Mouse (Mus musculus) layer of hippocampus, adult 18-20 months (tissue): ENCODE data around the gene H1foo. TPM values are rescaled to one million over a fixed set of nuclear protein-coding genes. Genes with fewer than 3 reads are reported as not detected.

ENCODE experiments used
- DNase-seq, 2 experiments: peaks; one replicate each; pipeline ENCODE4 v3.0.0; 2022; ENCODE audit warnings: low spot score in 2 of 2
- total RNA-seq, 2 experiments: library from RNA; stranded (reverse); gene quantifications; 2 replicates each; pipeline ENCODE4 v1.2.3; 2021

H1foo gene
- total RNA-seq, 2 experiments from 2014 or later, result not detected

DNA sequence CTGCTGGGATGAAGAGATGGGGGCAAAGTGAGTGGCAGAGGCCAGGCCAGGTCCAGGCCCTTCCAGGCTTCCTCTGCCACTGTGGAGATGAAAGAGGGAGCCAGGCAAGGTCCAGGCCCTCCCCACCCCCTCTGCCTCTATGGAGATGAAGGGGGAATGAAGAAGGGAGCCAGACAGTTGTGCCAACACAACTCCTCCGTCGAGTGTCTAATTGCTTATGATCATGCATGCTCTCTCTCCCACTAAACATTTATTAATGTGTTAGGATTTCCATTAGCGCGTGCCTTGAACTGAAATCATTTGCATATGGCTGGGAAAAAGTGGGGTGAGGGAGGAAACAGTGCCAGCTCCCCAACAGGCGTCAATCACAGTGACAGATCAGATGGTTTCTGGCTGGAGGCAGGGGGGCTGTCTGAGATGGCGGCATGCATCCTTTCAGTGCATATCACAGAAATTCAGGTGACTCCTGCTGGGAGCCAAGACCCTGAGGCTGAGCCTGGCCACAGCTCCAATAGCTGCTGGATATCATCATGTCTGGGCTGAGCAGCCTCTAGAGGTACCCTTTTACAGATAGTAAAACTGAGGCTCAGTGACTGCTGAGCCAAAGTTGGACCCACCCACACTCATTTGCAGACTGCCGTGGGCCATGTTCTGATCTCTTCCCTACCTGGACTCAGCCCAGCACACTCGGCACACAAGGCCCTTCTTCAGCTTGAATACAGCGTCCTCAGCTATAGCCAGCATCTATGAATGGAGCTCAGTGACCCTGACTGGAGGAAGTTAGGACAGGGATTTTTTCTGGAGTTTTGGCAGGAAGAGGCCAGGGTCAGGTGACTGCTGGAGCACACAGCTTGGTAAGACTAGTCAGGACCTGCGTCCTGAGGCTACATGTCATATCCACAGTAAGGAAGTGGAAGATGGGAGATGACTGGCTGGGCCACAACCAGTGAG is 17.2 kb upstream of the H1foo start:
- DNase-seq, result no peak

DNA sequence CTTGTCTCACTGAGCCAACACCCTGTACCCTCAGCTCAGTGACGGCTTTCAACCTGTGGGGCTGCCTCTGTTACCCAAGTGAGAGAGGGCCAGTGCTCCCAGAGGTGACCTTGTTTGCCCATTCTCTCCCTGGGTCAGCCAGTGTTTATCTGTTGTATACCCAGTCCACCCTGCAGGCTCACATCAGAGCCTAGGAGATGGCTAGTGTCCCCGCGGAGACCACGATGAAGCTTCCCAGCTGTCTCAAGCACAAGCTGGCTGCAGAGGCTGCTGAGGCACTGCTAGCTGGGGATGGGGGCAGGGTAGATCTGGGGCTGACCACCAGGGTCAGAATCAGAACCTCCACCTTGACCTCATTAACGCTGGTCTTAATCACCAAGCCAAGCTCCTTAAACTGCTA is 14.7 kb upstream of the H1foo start:
- DNase-seq, result no peak

DNA sequence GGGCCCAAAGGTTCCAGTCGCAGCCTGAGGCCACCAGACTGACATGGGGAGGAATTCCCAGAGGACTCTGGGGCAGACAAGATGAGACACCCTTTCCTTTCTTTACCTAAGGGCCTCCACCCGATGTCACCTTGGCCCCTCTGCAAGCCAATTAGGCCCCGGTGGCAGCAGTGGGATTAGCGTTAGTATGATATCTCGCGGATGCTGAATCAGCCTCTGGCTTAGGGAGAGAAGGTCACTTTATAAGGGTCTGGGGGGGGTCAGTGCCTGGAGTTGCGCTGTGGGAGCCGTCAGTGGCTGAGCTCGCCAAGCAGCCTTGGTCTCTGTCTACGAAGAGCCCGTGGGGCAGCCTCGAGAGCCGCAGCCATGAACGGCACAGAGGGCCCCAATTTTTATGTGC is 13.1 kb upstream of the H1foo start, which contains the start of gene Rho:
Gene Rho (plus strand): TSS at position 110 of the 400 bp plus-strand sequence.
- no peak for DNase-seq

- no peak for DNase-seq
Observed at GRCm38 (mm10) chr6:115932391-115932790, 12.3 kb upstream of the H1foo start.

DNA sequence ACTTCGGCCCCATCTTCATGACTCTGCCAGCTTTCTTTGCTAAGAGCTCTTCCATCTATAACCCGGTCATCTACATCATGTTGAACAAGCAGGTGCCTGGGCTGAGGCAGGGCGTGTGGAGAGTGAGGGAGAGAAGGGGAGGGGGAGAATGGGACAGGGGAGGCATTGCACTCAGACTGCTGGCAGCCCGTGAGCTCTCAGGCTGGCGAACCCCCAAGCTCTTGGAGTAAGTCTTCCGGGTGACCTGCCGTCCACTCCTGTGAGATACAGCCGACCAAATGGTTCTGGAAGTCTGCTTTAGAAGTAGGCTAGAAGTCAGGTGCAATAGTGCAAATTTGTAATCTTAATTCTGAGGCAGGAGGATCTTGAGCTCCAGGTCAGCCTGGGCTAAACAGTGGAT is 9.2 kb upstream of the H1foo start:
- no peak for DNase-seq

DNA sequence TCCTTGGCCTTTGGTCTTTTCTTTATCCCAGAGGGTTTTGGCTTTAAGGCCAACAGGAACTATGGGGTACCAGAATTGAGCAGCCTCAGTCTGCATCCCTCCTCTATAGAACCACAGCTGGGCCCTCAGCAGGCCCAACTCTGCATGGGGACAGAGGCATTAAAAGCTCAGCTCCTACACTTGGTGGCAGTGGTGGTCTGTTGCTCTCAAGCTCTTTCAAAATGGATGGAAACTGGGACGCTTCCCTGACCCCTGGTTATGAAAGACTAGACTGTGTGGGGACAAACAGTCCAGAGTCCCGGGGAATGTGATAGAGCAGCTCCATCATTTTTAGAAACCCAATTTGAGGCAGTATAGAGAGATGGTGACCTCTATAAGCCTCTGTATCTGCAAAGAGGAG is 6.7 kb upstream of the H1foo start:
- no peak for DNase-seq

DNA sequence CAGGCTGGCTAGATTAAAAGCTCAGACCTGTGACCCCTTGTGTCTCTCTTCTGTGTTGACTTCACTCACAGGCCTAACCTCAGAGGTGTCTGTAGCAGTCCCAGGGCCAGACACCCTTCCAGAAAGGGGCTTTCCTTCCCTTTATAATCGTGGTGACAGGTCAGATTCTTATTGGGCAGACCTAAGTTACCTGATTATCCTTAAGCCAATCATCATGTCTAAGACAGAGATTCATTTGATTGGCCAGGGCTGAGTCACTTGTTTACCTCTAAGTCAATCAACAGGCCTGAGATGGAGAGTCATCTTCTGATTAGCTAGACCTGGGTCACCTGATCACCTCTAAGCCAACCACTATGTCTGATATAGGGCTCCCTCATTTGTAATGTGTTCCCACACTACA is 5.9 kb upstream of the H1foo start:
- no peak for DNase-seq

GRCm38 (mm10) chr6:115940603-115941002 is 4.1 kb upstream of the H1foo start:
- DNase-seq, result no peak

- no peak for DNase-seq
Observed at GRCm38 (mm10) chr6:115941128-115941527, 3.6 kb upstream of the H1foo start.

GRCm38 (mm10) chr6:115943498-115944427 is 975 bp upstream of the H1foo start:
- DNase-seq, result no peak

GRCm38 (mm10) chr6:115945633-115946032 is 895 bp downstream of the H1foo start:
- no peak for DNase-seq

DNA sequence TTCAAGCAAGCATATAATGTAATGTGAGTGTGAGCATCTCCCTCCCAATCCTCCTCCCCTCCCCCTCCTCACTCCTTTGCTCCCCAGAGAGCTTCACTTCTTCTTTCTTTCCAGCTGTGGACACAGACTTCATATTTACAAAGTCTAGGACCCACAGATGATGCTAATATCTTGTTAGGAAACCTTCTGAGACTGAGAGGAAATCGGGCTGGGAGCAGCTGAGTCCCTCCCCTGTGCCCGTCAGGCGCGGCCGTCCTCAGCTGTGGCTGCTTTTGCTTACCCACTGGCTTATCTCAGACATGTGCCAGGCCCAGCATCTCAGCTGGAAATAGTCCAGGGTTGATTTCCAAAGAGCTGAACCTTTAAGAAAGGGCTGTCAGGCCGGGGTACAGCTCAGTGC is 1.7 kb downstream of the H1foo start:
- DNase-seq, result no peak

GRCm38 (mm10) chr6:115954506-115955074 is 9.9 kb downstream of the H1foo start:
- DNase-seq, result no peak

DNA sequence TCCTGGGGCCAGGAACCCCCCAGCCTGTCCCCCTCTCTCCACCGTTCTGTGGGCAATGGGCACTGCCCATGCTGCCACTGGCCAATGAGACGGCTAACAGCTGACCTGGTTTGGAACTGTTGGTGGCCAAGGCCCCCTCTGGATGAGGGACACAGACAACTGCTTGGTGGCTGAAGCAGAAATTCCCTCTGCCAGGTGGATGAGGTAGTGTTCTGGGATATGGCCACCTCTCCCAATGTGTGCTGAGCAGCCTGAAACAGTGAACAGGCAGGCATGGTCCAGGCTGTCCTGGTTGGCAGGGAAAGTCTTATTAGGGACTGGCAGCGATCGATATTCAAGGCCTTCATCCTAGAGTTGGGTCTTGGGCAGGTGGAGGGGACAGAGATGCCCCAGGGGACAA is 10.4 kb downstream of the H1foo start:
- DNase-seq, result no peak

DNA sequence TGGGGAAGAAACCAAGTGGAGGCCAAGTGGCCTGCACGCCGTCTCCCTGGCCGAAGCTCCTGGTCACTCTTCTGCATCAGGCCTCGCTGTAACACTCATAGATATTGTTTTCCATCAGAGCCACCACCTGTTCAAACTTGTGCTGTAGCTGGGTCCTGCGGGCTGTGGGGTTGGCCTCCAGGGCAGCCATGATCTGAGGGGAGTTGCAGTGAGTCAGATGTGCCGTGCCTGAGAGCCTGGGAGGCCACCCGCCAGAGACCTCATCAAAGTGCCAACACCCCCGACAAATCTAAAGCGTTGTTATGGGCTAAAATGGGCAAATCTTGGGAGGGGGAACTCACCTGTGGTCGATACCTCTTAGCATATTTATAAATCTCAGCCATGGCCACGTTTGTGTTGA is 10.9 kb downstream of the H1foo start:
- no peak for DNase-seq

DNA sequence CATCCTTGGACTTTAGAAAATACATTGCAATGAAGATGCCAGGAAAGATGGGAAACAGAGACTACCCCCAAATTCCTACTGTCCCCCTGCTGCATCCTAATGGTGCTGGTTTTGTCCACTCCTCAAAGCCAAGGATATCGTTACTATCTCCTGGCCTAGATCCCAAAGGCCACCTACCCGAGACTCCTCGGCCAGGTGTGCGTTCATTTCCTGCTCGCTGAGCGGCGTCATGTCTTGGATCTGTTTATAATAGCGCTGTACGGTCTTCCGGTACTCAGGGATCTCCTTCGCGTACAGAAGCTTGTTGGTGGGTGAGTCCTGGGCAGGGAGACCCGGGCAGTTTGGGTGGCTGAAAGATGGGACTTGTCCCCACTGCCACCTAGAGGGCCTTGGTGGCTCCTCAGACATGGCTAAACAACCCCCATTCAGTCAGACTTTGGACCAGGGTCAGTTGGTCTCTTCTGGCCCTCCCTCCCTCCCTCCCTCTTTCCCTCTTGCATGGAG is 11.7 kb downstream of the H1foo start:
- DNase-seq, result no peak

DNA sequence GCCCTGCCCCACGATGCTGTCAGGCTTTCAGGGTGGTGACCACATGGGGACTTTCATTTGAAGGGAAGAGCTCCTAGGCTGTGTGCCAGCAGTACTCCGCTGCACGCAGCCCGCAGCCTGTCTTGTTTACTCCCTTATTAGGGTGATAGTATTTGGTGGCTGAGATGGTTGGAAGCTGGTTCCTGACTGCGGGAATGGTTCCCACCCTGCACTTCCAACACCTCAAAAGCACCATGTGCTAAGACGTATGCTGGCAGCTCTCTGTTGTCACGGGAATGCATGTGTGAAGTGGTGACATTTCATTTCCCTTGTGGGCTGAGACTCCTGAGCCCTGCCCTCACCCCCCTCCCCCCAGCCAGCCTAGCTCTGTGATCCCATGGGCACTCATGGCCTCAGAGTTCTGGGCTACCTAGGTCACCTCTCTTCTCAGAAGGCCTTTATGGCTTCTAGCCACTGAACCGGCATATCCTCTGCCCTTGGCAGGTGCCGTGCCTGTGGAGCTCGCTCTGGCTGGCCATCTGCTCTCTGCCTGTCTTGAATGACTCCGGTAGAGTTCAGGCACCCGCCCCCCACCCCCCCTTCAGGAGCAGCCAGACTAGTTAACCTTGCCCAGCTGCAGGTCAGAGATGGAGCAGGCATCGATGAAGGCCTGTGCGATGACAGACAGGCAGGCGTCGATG is 12.3 kb downstream of the H1foo start:
- DNase-seq, result peak; percentile 17 to 33

GRCm38 (mm10) chr6:115957681-115958080 is 12.9 kb downstream of the H1foo start:
- no peak for DNase-seq

GRCm38 (mm10) chr6:115958445-115958844 is 13.7 kb downstream of the H1foo start:
- DNase-seq, result no peak

DNA sequence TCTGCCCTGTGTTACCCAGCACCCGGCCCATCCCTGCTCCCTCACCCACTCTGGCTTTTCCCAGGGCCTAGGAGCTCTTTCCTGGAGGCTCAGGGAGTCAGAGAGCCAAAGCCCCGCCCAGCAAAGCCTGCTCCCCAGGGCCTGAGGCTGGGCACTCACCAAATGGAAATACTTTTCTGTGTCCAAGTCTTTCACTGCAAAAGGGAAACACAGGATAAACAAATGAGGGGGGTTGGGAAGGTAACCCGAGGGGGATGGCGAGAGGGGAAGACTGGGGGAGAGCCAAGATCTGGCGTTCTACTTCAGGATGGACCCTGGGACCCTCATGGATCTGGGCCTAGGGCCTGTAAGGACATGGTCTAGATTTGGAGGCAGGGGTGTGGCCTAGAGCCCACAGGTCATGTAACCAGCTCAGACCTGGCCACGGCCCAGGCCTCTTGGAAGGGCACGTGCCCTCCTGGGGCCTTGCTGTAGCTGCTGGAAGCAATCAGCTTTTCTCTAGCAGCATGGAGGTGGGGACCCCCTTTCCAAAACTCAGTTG is 14.5 kb downstream of the H1foo start:
- DNase-seq, result no peak
